In genomic region chr11:4808311-4808710, GRCm38 (mm10) we compare ENCODE assay signal across 12 mouse cellular contexts. TPM values are rescaled to one million over a fixed set of nuclear protein-coding genes. Genes with fewer than 3 reads are reported as not detected.
A peak's percentile ranks its signal among the peaks of the same experiment; 100 is the strongest.
DNase-seq lines count a peak whose midpoint lies in the region.
"Had no signal": no experiment of that assay in that cellular context is flagged by ENCODE, and none has a peak within 500 bp of the region (broad histone marks: within the 10 kb centered on the region; RNA-seq: fewer than 3 reads in every experiment).

No protein-coding gene starts in this region.

- DNase-seq in adrenal gland, adult 8-10 months: peak; percentile 44
- DNase-seq in adrenal gland, adult 18-20 months (ENCODE audit: low spot score in 2 of 2): no peak
- peak; percentile 32 for DNase-seq in retina, adult 2 months (ENCODE audit: low read depth, low spot score)
- DNase-seq in retina, embryonic 14.5 days (ENCODE audit: low spot score): no peak
- peak; percentile 41 for DNase-seq in R1 (ENCODE audit: low read depth, low spot score)
- DNase-seq in cerebellum, adult 9-10 months: no peak
- DNase-seq in left cerebral cortex, postnatal 25 days (ENCODE audit: low spot score in 2 of 2): no peak
- no peak for DNase-seq in neural tube, embryonic 10.5 days (ENCODE audit: extremely low spot score, low spot score)
- DNase-seq: cerebellum, adult 18-20 months; cerebellum, postnatal 14 days; gastrocnemius, postnatal 14 days; kidney, adult 18-20 months had no signal

- intact Hi-C loops in left cerebral cortex, postnatal 25 days (cut with DNase I): no loop called here

RNA-seq across cellular contexts. Expression of gene Nf2, which starts 41.0 kb away (rescaled TPM):
- 100 to 1,000 TPM in 2 of 4 experiments, 10 to 100 TPM in 2; 82.7 to 196 (median 122) TPM for total RNA-seq in adrenal gland, adult 8-10 months (2022)
- 100 to 1,000 TPM in 1 of 2 experiments, 10 to 100 TPM in 1; 63.4 to 136 TPM for total RNA-seq in adrenal gland, adult 18-20 months (2021)
- 10 to 100 TPM; 76.2 to 76.5 TPM for total RNA-seq in left cerebral cortex, postnatal 25 days (2021)

Comparison
In these comparisons a context has a peak if more than half of its experiments do, and no peak if none do; other contexts are left out.
1. DNase-seq: peak in adrenal gland, adult 8-10 months (single experiment), retina, adult 2 months (single experiment) and R1 (single experiment); none in adrenal gland, adult 18-20 months (0 of 2), retina, embryonic 14.5 days (single experiment), cerebellum, adult 9-10 months (single experiment), left cerebral cortex, postnatal 25 days (0 of 2) and neural tube, embryonic 10.5 days (single experiment).